Mouse (Mus musculus) left cerebral cortex, postnatal 25 days (tissue): ENCODE results near the gene Zc3h6. TPM values are rescaled to one million over a fixed set of nuclear protein-coding genes. Genes with fewer than 3 reads are reported as not detected.
"Not testable (repeated sequence)": the region's sequence is repeated elsewhere in the genome, so short reads cannot be mapped to it uniquely, and the experiment has no call there.

Experiments used
- DNase-seq, 2 experiments: peaks; one replicate each; pipeline ENCODE4 v3.0.0; 2022; ENCODE audit warnings: low spot score in 2 of 2, mixed read lengths in 1 of 2
- intact Hi-C: fragments of 180-260 bp; cut with DNase I; formaldehyde crosslinking; loops from one replicate; pipeline ENCODE4 v1.15.1; 2025
- total RNA-seq, 2 experiments: library from RNA; stranded (reverse); gene quantifications; 2 replicates each; pipeline ENCODE4 v1.2.3; 2021

The Zc3h6 gene
- total RNA-seq, 2 experiments from 2014 or later = 15.0 to 16.0 TPM

DNA sequence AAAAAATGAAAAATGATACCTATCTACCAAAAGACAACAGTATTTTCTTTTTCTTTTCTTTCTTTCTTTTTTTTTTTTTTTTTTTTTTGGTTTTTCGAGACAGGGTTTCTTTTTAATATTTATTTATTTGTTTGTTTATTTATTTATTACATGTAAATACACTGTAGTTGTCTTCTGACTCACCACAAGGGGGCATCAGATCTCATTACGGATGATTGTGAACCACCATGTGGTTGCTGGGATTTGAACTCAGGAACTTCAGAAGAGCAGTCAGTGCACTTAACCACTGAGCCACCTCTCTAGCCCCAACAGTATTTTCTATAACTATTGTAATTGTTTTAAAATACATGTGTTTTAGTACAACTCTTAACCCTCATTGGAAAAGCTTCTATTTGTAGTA, 41.7 kb downstream of the Zc3h6 start:
- intact Hi-C loops = not testable (repeated sequence)

DNA sequence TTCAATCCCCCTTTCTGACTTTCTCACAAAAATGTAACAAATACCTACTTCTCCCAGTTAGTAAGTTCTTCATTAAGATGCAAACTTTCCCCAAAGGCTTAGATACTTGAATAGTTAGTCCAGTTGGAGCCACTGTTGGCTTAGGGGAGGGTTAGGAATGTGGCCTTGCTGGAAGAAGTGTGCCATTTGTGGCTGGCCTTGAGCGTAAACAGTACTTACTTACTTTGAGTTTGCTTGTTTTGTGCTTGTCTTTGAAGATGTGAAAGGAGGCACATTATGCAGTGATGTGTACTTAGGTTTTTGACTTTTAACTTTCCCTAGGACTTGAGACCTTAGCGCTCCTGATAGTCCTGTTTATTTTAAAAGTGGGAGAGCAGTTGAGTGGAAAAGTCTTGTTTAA, 52.9 kb downstream of the Zc3h6 start:
- intact Hi-C loops = no loop called here
- no peak for DNase-seq

More for the DNA sequence above, 41.7 kb downstream of the Zc3h6 start:
- not testable (repeated sequence) for DNase-seq

DNA sequence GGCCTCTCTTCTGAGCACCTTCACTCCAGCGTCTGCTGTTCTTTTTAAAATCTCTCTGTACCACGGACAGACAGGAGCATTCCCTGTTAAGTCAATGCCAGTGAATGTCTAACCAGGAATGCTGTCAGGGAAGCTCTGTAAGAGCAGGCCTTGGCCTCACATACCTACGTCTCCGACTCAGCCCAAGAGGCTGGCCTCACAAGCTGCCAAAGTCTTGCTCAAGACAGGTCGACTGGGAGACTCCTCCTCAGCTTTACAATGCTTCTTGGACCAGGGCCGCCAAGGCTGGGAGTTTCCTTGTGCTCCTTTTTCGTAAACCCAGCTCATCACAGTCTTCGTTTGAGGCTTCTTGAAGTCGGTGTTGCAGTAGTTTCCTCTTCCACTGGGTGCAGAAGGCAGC, 57.6 kb downstream of the Zc3h6 start:
- intact Hi-C loops = no loop called here
- DNase-seq = no peak

DNA sequence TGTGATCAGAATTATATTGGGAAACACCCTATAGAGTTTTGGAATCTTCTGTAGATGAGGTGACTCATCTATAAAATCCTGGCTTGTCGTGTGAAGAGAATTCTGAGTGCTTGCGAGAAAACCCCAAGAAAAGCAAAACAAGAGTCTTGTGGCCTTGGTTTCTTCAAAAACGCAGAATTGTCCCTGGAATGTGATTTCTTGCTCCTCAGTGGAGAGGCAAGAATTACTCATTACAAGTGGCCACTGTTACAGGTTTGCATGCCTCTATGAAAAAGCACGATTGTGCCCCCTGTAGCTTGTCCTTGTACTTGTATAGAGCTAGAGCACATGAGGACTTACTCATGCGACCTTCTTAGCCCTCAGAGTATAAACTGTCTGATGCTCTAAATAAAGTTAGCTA, 68.2 kb downstream of the Zc3h6 start:
- DNase-seq = peak in 1 of 2 experiments; percentile 30
- intact Hi-C loops = no loop called here

DNA sequence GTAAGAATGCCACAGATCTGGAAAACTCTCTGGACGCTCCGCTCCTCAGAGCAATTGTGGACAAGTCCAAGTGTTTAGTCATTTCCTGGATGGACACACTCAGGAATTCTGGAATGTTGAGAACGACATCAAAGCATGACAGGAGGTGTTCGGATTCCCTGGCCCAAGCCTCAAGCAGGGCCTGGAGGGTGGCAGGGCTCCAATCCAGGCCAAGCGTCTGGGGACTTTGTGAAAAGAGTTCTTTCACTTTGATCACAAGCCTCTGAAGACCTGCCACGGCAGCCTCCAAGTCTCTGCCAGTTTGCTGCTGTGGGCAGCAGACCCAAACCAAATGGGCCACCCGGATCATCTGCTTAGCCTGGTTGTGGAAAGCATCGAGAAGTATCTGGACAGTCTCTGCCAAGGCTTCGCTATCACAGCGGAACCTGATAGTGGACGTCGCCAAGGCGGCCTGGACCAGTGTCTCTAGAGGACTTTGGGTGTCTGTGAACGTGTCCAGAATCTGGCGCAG, 71.3 kb downstream of the Zc3h6 start:
- no peak for DNase-seq
- intact Hi-C loops = no loop called here

DNA sequence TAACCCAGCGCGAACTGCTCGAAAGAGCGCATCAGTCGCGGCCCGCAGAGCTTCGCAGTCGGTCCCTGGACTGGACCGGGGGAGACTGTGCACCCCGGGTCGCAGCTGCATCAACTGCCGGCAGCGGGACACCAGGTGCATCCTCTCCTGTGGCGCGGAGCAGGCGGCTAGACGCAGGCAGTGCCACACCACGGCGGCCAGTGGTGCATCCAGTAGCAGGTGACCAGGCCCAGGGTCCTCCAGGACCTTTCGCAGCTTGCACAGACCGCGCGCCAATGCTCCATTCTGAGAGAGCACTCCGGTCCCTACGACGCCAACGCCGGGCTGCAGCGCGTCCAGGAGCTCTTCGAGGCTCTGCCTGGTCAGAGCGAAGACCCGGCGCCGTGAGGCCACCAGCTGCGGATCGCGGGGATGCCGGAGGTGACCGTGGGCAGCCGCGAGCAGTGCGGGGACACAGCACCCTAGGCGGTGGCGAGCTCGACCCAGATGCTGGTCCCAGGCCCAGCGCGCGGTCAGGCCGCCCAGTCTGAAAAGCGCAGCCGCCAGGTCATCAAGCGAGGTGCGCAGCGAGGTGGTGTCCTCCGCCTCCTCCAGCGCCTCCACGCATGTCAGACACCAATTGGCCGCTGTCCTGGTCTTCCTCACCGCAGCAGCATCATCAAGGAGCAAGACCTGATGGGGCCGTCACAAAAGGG, 71.9 kb downstream of the Zc3h6 start:
- peak in 1 of 2 experiments; percentile 13 for DNase-seq
- intact Hi-C loops = no loop called here

DNA sequence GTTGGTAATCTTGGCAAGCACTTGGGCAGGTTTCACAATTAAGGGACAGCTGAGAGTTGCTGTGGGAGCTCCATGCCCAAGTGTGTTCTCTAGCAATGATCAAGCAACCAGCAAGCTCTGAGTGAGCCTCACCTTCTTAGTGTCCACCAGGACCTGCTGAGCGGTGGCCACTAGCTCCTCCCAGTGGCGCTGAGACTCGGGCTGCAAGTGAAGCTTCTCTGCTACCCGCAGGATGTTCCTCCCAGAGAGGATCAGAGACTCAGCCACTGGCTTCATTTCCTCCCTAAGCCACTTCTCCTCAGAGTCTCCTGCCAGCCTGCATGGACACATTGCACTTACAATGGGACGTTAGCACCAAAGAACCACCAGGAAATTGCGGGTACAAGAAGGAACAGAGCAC, 73.4 kb downstream of the Zc3h6 start:
- intact Hi-C loops = no loop called here
- no peak for DNase-seq

DNA sequence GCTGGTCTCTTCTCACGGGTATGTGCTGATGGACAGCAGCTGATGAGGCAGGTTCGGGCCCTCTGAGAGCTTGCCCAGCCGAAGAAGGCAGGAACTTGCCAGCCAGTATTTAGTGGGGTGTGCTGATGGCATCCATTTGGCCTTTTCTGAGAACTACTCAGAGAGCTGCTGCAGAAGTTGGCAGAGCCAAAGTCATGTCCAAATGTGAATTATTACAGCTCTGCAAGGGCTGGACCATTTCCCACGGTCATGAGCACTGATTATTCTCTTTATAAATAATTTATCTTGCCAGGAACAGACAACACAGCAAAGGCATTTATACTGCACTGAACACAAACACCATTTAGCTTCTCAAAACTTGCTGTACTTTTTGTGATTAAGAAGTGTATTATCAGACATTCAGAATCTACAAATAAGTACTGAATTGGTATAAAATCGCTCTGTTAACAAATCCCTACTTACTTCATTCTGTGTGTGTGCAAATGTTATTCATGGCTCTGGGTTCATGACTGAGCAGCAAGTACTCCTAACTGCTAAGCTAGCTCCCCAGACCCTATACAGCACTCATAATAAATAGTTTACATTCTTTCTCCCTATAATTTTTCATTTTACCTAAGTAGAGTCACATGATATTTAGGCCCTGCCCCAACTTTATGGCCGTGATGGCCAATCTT, 79.1 kb downstream of the Zc3h6 start:
- no peak for DNase-seq
- intact Hi-C loops = no loop called here

DNA sequence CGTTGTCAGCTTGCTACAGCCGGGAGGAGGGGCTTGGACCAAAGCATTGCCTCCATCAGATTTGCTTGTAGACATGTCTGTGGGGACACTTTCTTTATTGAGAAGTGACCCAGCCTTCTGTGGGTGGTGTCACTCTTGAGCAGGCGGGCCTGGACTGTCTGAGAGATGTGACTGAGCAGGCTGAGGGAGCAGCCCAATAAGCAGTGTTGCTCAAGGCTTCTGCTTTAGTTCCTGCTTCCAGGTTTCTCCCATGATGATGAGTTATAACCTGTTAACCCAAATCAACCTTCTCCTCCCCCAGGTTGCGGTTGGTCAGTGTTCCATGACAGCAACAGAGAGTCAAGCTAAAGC, 79.6 kb downstream of the Zc3h6 start:
- intact Hi-C loops = no loop called here
- DNase-seq = no peak

DNA sequence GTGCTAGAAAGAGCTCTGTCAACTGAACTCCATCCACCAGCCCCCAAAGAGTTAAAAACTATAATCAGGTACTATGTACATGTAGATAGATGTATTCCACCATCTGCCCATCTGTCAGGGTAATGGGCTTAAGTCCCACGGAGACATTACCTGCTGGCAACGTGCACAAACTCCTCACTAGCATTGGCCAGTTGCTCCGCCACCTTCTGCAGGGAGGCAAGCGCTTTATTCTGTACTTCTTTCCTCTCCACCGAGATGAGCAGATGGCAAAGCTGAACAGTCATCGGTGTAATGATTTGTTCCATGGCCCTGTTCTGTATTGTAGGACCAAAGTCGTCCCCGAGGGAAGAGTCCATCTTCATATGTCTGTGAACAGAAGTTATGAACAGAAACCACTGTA, 80.6 kb downstream of the Zc3h6 start, which contains the start of gene Vinac1:
Gene Vinac1 (minus strand): TSS at position 362 of the 400 bp plus-strand sequence.
- DNase-seq = no peak
- intact Hi-C loops = no loop called here

DNA sequence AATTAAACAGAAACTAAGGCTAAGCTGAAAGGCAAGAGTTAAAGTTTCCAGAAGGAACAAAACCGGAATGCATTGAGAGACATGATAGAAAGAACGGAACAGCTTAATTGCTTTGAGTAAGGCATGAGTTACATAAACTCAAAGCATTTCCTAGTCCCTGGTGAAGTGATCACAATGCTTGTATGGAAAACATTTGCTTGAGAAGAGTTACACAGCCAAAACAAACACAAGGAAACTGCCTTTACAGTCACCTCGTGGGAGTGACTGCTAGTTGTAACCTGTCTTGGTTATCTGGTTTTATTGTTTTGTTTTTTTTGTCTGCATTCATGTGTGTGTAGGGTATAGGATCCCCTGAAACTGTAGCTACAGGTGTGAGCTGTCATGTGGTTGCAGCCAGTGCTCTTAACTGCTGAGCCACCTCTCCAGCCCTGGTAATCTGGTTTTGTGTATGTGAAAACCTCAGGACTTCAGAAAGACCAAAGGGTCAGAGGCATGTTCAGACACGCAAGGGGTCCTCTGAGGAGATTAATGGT, 85.3 kb downstream of the Zc3h6 start:
- intact Hi-C loops = no loop called here
- no peak for DNase-seq

DNA sequence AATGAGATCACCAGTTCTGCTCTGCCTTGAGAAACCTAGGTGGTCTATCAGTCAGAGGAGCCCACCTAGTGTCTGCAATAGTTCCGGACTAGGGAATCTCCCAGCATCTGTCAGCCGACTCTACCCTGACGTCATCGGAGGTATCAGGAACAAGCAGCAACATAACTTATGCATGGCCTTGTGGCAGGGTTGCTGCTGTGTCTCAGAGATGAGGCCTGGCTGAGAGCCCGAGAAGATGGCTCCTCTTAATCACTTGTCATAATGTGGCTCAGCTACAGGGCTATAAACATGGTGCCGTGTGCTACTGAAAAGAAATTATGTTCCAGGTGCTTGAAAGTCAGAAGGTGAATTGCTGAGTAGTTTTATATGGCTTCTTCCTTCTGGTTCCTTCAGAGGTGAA, 88.5 kb downstream of the Zc3h6 start:
- intact Hi-C loops = no loop called here
- no peak for DNase-seq

DNA sequence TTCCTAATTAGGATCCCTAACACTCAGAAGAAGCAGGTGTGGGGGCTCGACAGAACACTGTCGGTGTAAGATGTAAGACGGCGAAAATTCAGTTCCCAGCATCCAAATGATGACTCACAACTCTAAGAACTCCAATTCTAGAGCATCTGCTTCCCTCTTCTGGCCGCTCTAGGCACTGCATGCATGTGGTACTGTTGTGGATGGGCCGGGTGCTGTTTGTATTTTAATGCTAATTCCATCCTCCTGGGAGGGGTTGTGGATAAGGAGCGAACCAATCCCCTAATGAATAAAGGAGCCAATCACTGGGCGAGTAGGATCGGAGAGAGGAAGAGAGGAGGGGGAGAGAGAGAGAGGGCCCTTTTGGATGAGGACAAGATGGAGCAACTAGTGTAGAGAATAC, 89.4 kb downstream of the Zc3h6 start:
- intact Hi-C loops = no loop called here
- DNase-seq = no peak

DNA sequence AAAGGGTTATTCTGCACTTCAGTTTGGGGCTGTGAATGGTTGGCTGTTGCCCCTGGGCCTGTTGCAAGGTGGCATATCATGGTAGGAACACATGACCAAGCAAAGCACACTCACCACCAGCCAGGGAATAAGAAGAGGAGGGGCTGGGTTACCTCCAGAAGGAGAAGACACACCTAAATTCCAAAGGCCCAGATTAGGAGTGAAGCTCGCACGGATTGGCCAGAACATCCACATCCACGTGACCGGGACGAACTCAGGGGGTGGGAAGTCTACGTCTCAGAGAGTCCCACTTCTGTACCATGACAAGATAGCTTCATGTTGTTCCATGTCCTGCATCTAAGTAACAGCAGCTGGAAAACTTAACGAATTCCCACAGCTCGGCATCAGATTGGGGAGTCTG, 90.1 kb downstream of the Zc3h6 start:
- DNase-seq = no peak
- intact Hi-C loops = no loop called here

DNA sequence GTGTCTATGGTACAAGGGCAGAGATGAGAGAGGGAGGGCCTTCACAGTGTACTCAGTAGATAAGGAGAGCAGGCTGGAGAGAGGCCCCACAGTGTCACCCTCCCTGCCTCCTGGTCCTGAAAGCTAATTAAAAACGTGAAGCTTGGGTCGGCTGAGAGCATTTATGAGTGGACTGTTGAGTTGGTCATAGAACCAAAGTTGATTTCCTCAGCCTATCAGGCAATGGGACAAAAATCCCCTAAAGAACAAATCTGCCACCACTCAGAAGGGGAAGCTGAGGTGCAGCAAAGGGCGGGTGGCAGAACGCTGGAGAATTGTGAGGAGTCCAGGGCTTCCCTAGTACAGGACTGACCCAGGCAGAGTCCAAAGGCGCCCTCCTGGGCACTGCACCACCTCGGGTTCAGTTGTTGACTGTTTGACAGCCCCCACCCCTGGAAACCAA, 90.7 kb downstream of the Zc3h6 start:
- intact Hi-C loops = no loop called here
- no peak for DNase-seq

DNA sequence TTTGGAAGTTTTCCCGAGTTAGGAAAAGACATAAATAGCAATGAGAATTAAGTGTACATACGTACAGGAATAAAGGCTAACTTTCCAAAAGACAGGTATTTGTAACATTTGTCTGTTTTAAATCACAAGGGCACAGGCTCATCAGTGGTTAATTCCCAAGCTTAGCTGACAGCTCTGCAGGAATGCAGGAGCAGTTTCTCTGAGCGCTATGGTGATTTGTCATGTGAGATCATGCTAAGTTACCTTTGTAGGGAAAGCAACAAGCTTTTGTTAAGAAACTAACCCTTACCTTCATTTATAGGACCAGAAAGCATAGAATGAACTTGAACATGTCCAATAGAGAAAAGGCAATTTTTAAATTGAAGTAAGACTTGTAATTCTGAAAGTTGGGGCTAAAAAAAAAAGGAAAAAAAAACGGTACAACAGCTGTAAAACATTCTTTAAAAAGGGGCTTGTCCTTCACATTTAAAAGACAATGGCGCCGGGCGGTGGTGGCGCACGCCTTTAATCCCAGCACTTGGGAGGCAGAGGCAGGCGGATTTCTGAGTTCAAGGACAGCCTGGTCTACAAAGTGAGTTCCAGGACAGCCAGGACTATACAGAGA, 94.4 kb downstream of the Zc3h6 start:
- intact Hi-C loops = no loop called here
- DNase-seq = no peak

DNA sequence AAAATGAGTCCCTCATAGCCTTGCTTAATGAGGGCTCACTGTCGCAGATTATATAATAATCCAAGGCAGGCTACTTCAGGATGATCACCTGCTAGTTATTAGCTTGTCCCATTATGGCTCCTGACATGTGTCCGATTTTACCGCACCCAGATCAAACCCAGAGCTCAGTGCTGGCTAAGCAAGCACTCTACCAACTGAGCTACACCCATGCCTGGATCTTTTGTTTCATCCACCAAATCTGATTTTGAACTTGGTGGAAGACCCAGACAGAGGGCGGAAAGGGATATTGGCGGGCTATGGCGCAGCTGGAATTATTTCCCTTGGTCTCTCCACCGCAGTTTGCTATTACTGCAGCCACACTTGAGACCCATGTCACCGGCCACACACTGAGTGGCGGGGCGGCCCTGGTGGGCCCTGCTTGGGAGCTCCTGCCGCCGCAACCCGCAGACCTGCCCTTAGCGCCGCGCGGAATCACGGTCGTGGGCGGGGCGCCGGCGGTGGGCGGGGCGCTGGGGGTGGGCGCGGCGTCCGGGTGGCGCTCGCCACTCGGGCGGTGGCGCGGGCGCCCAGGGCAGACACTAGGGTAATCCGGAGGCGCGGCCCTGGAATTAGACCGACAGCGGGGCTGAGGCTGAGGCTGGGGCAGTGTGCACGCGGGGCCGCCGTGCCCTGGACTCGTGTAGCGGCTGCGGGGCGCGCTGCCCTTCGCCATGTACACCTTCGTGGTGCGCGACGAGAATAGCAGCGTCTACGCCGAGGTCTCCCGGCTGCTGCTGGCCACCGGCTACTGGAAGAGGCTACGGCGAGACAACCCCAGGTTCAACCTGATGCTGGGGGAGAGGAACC, 98.5 kb downstream of the Zc3h6 start, which contains the start of gene Ttl:
Gene Ttl (plus strand): TSS at position 506 of the 846 bp plus-strand sequence.
- intact Hi-C loops = loop anchor here (5.0 kb wide), 3 partner anchors 98 to 132 kb away; partner anchors contain the start of genes Gm10762, Slc20a1 and Zc3h6
- peak; percentile 73 to 81 for DNase-seq

DNA sequence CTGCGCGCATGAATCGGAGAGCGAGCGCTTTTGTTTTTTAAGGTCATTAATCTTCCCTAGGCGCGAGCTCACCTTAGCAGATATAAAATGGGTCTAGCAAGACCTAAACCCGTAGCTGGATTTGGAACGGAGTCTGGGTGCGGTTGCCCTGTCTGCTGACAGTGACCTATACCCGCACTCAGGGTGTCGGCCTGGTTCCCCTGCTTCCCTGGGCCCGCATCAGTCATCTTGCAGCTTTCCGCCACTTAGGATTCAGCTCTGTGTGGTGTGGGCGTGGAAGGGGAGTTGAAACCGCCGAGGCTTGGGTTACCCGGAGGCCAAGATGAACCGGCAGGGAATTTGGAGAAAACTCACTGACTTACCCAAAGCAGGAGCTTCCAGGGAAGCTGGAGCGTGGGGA, 99.1 kb downstream of the Zc3h6 start:
- peak; percentile 54 to 78 for DNase-seq
- intact Hi-C loops = loop anchor here (5.0 kb wide), 3 partner anchors 99 to 131 kb away; partner anchors contain the start of genes Gm10762, Slc20a1 and Zc3h6
